Mouse (Mus musculus): Measurements from ENCODE around the gene Ankef1.

Gene Ankef1

GRCm38 (mm10) chr2:136501651-136502050 is at the start of gene Ankef1:
Ankef1 (plus strand) TSS chr2:136501910.
- DNase-seq = no peak

DNA sequence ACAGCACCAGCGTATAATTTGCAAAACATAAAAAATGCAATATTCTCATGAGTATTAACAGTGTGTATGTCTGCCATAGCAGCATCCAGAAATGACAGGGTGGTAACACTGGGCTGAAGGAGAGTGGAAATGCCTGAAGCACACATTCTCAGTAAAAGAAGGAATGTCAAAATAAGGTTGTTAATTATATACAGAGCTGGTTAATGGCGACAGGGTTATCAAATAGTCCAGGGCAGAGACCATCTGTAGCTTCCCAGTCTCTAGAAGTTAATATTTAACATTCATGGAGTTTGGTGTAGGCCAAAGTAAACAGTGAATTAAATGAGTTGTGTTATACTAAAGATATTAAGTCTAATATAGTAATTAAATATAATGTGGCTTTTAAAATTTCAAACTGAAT is 45.2 kb upstream of the Ankef1 start:
- DNase-seq = no peak

DNA sequence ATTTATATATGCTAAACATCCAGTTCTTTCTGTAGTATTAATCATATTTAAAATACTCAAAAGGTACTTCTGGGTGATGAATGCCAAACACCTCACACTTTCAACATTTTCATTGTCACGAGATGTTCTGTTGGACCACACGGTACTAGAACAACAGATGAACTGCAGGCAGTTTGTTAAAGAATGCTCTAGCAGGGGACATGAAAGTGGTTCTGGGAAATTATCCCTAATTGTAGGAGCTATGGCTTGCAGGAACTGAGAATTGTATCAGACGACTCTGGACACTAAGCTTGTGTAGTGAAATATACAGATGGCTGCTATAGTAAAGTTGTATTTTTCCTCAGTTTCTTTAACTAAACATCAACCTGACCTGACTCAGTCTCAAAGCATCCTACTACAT is 44.8 kb upstream of the Ankef1 start:
- no peak for DNase-seq

DNA sequence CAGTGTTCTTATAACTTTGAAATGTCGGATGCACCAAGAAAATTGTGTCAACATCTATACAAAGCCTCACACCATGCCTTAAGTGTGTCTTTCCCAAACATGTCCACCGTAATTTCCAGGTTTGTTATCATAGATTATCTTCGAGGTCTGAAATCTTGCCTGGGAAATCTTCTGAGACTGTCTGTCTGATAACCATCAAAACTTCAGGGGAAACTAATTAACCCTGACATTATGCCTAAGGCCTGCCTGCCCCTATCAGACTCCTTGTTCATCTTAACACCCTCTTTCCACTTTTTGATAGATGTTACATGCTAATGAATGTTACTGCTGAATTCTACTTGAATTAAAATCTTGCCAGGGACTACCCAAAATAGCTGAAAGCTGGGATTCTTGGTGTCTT is 24.1 kb upstream of the Ankef1 start:
- DNase-seq = no peak

- no peak for DNase-seq
These were observed 19.4 kb upstream of the Ankef1 start for GRCm38 (mm10) chr2:136482269-136482668.

DNA sequence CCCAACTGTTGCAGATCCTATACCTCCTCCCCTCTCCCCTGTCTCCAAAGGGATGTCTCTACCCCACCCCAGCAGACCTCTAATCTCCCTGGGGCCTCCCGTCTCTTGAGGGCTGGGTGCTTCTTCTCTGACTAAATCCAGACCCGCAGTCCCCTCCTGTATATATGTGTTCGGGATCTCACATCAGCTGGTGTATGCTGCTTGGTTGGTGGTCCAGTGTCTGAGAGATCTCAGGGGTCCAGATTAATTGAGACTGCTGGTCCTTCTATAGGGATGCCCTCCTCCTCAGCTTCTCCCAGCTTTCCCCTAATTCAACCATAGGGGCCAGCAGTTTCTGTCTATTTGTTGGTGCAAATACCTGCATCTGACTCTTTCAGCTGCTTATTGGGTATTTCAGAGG is 18.7 kb upstream of the Ankef1 start:
- DNase-seq = no peak

DNA sequence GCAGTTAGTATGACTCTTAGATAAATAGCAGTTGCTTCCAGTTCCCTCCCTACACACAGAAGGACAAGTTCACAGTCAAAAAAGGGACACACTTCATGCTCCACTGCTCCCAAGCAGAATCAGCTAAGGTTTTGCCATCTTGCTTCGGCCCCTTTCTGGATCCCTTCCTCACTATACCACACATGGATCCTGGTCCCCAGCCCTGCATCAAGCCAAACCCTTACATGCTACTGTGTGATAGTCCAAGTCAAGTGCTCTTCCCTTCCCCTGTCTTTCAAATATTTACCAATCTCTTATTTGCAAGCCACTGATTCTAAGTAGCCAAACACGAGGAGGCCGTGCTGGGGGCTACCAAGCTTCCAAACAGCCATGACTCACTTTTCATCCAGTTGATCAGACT is 16.8 kb upstream of the Ankef1 start:
- DNase-seq = peak; percentile 7 to 10

GRCm38 (mm10) chr2:136485401-136485800 is 16.3 kb upstream of the Ankef1 start:
- no peak for DNase-seq

- peak; percentile 87 to 93 for DNase-seq
These were observed 15.7 kb upstream of the Ankef1 start for GRCm38 (mm10) chr2:136485815-136486619.

DNA sequence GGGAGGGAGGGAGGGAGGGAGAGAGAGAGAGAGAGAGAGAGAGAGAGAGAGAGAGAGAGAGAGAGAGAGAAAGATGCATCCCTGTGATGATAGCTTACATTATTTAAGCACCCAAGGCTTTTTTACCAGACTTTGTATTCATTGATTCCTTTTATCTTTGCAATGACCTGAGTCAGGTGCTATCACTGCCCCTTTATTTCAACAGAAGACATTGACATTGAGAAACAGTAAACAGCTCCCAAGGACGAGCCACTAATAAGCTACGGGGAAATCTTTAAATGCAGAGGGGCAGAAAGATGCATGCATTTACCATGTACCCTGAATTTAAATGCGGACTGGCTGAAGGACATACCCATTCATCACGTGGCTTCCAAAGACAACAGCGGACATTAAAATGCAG is 14.7 kb upstream of the Ankef1 start:
- DNase-seq = no peak

DNA sequence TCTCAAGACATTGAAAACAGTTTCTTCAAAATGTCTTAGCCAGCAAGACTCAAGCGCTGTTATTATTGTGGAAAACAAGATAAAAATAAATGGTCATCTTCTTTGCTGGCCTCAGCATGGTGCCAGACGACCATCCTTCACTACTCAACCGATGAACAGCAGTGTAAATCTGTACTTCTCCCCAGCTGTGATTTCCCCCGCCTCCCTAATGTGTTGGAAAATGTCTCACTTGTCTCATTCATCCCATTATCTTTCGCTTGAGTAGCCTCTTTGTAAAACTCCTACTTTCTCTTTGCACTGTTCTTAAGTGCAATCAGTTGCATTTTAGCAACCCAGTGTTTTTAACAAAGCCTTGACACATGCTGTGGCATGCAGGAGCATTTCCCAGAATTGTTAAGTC is 9.4 kb downstream of the Ankef1 start:
- peak in 1 of 2 experiments; percentile 4 for DNase-seq

DNA sequence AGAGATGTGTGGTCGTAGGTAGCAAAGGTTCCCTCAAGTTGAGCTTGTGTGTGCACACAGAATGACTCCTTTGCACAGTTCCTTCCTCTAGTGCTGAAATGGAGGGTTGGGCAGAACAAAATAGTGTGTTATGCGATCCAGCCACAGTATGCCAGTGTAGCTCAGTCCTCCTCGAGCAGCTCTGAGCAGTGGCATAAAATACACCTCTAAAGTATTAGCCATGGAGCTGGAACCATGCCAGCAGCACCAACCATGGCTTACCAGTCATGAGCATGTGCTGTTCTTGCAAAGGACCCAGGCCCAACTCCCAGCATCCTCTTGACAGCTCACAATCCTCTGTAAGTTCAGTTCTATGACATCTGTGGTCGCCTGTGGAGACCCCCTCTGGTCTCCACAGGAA is 10.0 kb downstream of the Ankef1 start:
- peak in 1 of 2 experiments; percentile 28 for DNase-seq

GRCm38 (mm10) chr2:136512802-136513201 is 11.1 kb downstream of the Ankef1 start:
- no peak for DNase-seq

DNA sequence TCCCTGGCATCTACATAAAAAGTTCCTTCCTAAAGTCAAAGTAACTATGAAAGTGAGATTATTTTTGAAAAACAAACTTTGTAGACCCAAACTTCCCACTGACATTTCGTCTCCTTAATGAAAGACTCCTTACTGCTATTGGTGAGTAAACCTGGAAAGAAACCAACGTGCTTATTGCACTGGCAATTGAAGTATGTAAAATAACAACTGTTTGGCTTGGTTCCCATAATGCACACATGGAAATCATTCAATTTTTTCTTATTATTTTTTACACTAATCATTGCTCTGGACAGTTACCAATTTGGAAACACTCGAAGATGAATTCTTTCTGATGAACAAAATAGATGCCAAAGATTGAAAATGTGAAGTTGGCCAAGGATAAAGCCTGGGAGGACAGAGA is 12.1 kb downstream of the Ankef1 start:
- DNase-seq = no peak

GRCm38 (mm10) chr2:136515501-136515900 is 13.8 kb downstream of the Ankef1 start:
- no peak for DNase-seq

DNA sequence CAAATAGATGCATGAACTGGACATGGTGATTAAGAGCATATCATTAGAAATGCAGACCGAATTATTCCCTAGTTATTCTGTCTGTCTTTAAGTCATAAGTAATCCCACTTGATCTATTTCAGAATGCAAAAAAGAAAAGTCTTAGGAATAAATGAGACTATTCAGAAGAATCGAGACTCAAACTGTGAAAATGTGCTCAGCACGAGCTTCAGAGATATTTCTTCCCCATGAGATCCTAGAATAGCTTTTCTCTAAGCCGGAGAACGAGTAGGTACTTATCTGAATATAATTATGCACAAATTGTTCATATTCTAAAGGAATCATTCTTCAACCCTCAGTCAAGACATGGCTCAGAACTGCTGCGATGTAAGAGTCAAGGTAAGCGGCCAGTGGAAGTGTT is 27.2 kb downstream of the Ankef1 start:
- DNase-seq = no peak

- peak; percentile 93 to 95 for DNase-seq
These were observed 30.3 kb downstream of the Ankef1 start for GRCm38 (mm10) chr2:136532033-136532432.

DNA sequence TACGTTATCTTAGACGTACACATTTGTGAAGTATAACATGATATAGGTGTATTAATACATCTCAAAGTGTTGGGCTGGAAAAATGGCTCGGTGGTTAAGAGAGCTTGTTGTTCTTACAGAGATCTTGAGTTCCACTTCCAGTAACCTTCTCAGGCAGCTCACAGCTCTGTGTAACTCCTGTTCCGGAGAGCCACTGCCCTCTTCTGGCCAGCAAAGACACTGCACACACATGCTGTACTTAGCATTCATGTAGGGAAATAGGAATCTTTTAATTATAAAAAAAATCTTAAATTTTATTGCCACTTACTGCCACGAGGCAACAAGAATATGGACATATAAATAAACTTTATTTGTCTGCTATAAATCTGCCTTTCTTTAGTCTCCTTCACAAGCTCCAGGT is 56.3 kb downstream of the Ankef1 start:
- peak; percentile 25 to 31 for DNase-seq

GRCm38 (mm10) chr2:136562336-136562735 is 60.6 kb downstream of the Ankef1 start:
- DNase-seq = no peak

DNA sequence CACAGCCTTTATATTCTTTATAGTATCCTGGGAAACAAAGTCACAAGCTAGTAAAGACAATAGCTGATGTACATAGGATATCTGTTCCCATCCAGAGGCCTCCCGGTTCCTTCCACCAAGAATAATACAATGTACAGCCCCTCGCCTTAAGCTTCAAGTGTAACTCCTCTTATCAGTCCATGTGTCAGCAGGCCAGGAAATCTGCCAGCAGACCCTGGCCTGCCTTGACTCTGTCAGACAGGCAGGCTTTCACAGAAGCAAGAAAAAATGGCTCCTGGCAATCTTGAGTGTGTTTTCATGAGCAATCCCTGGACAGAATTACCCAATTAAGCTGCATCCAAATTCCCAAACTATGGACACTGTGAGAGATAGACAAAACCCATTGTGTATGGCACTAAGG is 69.1 kb downstream of the Ankef1 start:
- DNase-seq = no peak

DNA sequence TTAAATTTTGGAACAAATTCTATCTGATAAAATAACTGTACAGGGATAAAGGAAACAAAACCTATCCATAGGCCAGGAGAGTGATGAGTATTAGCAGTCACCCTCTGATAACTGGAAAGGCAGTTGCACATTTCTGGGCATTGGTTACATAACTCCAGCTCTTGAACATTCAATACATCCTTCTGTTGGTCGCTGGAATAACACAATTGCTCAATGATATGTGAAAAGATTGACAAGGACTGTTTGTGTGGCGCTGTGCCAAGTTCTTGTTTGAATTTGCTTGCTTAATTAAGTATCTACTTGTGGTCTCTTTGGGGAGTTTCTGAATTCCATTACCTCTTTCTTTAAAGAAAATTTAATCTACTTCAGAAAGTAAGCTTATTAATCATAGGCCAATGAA is 81.1 kb downstream of the Ankef1 start:
- DNase-seq = peak in 1 of 2 experiments; percentile 27

GRCm38 (mm10) chr2:136588811-136589210 is 87.1 kb downstream of the Ankef1 start:
- no peak for DNase-seq

- DNase-seq = peak; percentile 77 to 82
These were observed 94.7 kb downstream of the Ankef1 start for GRCm38 (mm10) chr2:136596451-136596850.

DNA sequence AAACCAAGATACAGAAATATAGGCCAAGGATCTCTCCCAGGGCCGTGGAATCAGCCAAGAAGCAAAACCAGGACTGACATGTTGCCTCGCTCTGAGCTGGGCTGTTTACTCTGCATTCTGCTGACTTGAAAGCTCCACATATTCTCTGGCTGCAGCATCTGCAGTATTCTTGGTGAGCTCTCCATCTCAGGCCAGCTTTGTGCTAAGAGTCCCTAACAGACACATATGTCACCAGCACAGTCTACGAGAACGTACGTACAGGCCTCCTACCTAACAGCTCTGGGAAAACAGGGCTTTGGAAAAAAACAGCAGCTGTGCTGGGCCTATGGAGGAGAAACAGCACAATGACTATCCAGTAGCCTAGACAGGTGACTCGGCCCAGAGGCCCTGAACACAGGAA is 97.0 kb downstream of the Ankef1 start:
- peak in 1 of 2 experiments; percentile 22 for DNase-seq

GRCm38 (mm10) chr2:136600651-136601170 is 99.0 kb downstream of the Ankef1 start:
- DNase-seq = no peak

All from cerebellum, postnatal 10 days (tissue).